Mouse (Mus musculus) liver, postnatal 0 days (tissue): ENCODE measurements at regions not wholly inside any gene's neighbourhood (a gene's known extent, or its start where the extent isn't known, plus 50 kb on each side); places are given as distances from the start of the nearest gene placed in this dataset.

Experiments used
- CTCF ChIP-seq: sonication (generic); IDR thresholded peaks from 2 replicates; pipeline ENCODE4 v1.5.1; 2016; ENCODE audit warnings: antibody characterized with exemption, low read depth
- EP300 ChIP-seq: IDR thresholded peaks from 2 replicates; pipeline ENCODE4 v1.6.1; 2016; ENCODE audit warnings: antibody characterized with exemption, low read depth, mild to moderate bottlenecking

DNA sequence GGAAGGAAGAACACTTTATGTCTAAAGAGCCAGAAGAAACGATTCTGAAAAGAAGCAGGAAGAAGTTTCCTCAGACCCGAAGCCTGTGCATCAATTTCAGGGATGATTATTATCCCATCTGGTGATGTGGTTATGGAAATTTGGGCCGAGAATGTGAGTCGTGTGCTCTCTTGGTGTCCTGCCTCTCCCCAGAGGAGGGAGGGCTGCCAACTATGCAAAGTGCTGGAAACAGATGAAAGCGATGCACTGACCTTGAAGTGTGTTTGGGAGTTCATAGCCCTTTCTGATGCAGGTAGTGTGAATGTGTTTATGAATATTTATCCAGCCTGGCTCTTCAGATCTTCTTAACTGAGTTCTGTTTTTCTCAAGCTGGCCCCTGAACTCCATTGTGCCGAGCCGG, 59.8 kb upstream of the Emcn start:
- TF ChIP-seq CTCF, result no peak
- no peak for TF ChIP-seq EP300
